Mouse (Mus musculus) right cerebral cortex, postnatal 14 days (tissue): ENCODE data around the gene Tbpl1.

Source experiments
- DNase-seq: peaks from one replicate; pipeline ENCODE4 v3.0.0; 2022

The Tbpl1 gene

DNA sequence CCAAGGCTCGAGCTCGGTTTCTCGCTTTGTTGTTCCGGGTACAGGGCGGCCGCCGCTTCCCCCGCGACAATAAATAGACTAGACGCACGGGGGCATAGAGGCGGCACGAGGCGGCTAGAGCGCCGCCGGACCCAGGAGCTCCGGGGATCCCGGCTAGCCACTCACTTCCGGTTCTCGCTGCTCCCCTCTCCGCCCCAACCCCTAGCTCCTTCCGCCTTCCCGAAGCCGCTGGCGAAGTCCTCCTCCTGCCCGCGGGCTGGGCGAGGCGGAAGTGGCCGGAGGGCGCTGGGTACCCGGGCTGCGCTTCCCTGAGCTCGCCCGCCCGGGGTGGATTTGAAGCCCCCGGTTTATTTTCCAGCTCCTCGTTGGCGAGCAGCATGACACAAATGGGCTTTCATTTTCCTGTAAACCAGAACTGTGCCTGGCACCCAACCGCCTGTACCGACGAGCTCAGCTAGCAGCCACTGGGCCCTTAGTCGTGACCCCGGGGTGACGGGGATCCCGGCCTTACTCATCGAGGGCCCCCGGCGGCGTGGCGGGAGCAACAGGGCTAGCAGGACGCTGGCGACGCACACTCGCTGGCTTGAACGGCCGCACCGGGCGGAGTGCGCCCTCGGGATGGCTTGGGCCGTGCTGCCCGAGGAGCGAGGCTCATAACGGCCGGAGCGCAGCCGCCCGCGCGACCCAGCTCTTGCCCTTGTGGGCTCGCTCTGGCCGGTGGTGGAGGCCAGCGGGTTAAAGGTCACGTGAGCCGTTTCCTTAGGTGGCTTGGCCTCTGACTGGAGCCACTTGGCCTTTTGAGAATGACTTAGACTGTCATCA is at the start of gene Tbpl1:
Gene Tbpl1 (minus strand): TSS at position 667 of the 822 bp plus-strand sequence.
- DNase-seq = peak; percentile 92

DNA sequence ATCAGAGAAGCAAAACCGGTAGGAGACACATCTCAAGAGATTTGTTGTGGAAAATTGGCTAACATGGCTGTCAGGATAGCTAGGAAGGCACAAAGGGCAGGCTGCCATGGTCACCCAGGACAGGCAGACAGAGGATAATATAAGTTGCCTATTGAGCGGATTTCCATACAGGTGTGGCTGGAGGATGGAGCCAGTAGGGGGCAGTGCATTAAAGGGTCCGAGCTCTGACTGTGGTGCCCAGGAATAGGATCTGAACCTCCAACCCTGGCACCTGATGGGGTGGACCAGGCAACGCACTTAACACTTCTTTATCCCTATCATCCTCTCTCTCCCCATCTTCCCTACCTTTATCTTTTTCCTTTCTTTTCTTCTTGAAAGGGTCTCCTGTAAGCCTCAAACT is 49.7 kb upstream of the Tbpl1 start:
- no peak for DNase-seq

DNA sequence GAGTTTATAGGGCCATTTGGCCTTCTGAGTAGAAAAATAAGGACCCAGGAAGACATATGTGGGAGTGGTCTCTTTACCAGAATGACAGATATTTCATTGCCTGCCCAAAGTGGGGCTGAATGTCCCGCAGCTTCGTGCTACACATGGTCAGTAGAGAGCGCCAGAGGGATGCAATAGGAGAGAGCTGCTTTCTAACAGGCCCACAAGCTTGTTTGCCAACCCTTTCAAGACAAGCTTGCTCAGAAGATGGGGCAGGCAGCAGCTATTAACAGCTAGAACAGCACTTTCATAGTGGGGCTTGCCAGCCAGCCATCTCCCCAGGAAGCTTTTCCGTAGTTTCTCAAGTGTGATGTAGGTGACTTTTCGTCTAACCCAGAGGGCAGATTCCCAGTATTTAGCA is 46.2 kb upstream of the Tbpl1 start:
- DNase-seq = peak; percentile 36

DNA sequence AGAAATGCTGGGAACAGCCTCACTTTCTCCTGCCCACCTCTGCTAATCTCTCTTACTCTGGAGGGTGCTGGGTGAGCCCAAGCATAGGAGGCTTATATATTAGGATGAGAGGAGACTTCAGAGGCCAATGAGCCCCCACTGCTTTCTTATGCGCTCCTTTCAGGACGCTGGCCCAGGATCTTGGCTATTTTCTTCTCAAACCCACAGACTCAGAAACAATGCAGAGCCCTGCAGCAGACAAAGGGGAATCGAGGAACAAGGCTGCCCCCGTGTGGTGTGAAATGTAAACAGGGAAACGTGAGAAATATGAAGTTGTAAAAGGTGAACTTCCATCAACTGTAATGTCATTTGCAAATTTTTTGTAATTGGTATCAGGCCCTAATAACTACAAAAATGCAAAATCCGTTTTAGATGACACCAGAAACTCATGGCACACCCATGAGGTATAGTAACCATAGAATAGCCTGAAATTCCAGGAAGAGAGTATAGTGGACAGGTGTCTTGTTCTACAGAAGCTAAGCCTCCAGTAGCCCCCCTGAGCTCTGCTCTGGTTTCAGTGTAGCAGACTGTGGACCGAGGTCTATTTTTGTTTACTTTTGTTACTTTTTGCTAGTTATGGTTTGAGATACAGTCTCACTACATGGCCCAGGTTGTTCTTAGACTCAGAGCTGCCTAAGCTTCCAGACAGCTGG is 44.4 kb upstream of the Tbpl1 start:
- DNase-seq = peak; percentile 68

DNA sequence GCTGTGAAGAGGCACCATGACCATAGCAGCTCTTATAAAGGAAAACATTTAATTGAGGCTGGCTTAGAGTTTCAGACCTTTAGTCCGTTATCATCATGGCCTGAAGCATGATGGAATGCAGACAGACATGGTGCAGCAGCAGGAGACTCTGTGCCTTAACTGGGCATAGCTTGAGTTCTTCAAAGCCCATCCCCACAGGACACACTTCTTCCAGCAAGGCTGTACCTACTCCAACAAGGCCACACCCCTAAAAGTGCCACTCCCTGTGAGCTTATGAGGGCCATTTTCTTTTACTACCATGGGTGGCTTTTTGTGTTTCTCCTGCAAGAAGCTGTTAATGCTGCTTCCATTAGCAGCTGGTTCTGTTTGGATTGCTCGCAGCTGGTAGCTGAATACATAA is 43.7 kb upstream of the Tbpl1 start:
- no peak for DNase-seq

DNA sequence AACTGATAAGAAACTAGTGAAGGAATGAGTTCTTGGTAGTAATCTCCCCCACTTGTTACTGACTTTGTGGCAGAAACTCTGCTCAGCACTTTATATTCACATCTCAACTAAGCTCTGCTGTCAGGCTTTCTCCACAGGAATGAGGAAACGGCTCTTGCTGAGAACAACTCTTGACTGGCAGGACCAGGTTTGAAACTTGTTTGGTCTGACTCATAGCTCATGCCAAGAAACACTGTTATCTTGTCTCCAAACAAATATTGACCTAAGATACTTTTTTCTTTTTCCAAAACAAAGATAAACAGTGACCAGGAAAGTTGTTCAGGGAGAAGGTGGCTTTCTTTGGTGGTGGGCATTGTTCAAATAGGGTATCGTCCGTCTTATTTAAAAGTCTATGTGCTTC is 42.9 kb upstream of the Tbpl1 start:
- DNase-seq = no peak

- no peak for DNase-seq
Measured at GRCm38 (mm10) chr10:22754240-22754639, 22.5 kb upstream of the Tbpl1 start.

DNA sequence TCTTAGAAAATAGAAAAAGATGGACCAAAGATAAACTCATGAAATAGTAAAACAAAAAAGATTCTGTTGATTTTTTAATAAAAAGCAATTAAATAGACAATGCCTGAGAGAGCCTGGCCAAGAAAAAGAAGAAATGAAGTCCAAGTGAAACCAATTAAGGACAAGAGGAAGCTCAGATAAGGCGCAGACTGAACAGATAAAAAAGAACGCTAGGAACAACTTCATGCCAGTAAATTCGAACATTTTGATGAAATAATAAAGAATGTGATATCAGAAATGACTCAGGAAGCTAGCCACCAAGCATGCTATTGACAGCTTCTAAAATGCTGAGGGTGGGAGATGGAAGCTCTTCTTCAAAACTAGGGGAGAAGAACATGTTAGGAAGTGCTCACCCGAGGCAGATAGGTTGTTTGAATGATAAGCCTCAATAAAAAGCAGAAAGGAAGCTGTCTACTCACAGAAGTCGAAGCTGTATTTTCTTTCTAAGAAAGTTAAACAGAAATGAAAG is 19.5 kb upstream of the Tbpl1 start:
- DNase-seq = no peak

DNA sequence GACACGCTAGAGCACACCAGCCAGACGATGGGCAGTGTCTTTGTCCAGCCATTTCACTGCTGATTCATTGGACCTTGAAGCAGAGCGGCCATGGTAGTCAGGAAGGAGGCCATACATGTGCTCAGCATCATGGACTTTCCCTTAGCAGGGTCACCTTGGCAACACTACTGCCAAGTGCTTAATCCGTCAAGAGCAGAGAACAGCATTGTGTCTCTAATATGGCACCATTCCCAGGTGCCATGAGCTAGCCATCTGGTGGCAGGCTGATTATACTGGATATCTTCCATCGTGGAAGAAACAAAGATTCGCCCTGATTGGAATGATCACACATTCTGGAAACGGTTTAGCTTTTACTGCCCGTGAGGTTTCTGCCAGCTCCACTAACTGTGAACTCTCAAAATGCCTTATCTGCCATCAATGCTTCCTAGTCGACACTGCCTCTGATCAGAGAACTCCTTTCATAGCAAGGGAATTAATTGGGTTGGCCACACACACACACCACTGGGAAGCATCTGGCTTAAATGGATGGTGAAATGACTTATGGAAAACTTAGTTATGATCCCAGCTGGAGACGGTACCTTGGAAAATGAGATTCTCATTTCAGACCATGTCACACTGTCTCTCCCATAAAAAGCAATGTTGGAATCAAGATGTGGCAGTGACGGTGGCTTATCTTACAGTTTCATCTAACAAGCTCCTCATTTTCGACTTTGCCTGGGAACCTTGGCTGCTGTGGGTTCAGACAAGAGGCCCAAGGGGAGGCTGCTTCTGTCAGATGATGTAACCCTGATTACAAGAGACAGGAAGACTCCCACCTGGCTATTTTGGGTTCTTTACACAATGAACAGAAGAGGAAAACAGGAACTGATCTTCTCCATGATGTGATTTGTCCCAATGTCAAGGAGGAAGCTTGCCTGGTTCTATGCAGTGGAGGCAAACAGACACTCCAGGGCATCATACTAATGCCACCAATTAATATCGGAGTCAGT is 14.9 kb upstream of the Tbpl1 start:
- DNase-seq = no peak

DNA sequence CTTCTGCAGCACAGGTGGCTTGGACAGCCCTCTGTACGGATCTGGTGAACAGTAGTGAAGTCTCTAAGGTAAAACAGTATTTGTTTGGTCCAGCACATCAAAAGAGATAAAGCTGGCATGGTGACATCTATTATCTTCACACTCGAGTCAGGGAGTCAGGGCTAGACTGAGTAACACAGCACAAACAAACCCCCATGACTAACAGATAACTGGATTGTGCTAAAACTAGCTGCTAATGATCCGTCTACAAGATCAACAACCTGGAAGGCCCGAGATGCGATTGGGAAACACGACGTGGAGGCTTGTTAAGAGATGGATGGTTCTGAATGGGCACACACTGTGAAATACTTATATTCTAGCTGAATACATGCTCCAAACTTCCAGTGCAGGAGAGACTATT is 14.2 kb upstream of the Tbpl1 start:
- DNase-seq = no peak

- DNase-seq = no peak
Measured at GRCm38 (mm10) chr10:22732181-22732580, 443 bp upstream of the Tbpl1 start.

- DNase-seq = no peak
Measured at GRCm38 (mm10) chr10:22730992-22731271, 806 bp downstream of the Tbpl1 start.

DNA sequence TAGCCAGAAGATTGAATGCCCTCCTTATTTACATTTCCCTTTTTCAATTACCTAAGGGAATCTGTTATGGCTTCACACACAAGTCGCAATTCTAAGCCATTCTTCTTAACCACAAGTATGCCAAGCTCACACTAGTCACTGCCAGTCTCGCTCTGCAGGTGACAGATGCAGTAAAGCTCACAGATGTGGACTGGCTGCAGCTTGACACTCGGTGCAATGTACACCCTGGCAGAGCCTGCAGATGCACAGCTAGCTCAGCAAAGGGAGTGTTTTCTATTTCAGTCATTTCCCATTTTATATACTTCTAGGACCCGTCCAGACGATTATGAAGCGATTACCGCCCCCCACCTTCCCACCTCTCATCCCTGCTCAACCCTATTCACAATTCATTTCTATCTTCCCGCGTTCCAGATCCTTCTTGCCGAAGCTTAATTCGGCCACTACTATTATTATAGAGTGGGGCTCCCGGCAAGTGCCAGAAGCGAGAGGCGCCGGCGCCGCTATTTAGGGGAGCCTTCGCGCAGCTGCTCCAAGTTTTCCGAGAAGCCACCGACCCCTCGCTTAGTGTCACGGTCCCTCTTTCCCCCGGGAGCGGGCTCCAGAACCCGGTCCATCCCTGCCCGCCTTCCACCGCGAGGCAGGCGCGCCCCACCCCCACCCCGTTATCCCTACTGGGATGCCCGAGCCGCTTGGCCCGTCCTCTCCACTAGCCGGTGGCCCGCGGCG is 1.3 kb downstream of the Tbpl1 start:
- DNase-seq = no peak

DNA sequence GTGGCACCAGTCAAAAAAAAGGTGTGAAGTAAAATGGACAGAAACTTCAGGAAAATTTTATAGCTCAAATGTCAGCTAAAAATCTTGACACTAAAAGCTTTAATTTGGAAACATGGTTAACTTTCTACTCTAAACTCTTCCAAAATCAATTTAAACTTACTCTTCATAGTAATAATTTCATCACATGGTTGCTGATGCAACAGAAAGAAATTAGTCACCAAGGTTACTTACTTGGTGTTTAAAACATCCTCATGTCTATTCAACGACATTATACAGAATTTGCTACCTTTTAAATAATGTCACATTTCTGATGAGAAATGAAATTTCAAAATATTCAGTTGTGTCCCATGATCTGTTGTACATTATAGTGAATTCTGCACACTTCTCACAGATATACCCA is 3.5 kb downstream of the Tbpl1 start:
- DNase-seq = no peak

GRCm38 (mm10) chr10:22726295-22726694 is 5.4 kb downstream of the Tbpl1 start:
- no peak for DNase-seq

DNA sequence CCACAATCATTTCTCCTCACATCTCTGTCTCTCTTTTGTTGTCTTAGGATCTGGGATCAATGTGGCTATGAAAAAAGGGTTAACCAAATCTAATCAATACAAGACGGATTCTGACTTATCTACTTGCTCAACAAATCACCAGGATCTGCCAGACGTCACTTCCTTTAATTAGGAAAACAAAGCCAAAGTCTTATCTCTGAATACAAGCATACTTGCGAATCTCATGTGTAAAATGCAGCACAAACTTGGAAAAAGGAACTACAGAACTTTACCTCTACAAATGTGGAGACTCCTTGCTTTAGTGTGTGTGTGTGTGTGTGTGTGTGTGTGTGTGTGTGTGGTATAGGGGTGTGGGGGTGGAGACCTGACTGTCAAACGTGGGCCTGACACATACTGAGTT is 6.6 kb downstream of the Tbpl1 start:
- DNase-seq = no peak

GRCm38 (mm10) chr10:22720781-22721529 is 10.8 kb downstream of the Tbpl1 start:
- no peak for DNase-seq

DNA sequence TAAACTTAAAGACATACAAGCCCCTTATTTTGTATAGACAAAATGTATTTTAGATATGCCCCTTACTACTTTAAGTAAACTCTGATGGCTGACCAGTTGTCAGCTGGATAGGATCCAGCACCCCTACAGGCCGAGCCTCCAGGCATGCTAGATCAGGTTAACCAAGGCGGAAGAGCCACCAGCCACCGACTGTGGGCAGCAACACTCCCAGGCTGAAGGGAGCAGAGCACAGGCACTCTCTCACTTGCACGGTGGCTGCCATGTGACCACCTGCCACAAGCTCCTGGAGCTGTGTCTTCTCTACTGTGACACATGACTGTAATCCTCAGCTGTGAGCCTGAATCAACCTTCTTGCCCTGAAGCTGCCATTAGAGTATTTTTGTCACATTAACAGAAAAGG is 13.3 kb downstream of the Tbpl1 start:
- DNase-seq = no peak

- DNase-seq = peak; percentile 51
Measured at GRCm38 (mm10) chr10:22714520-22714919, 17.2 kb downstream of the Tbpl1 start.

GRCm38 (mm10) chr10:22712955-22713354 is 18.8 kb downstream of the Tbpl1 start:
- DNase-seq = no peak

GRCm38 (mm10) chr10:22710173-22710777 is 21.5 kb downstream of the Tbpl1 start:
- DNase-seq = no peak
